Mouse (Mus musculus): ENCODE measurements around the gene Znrf3.
"Not testable (repeated sequence)": the region's sequence is repeated elsewhere in the genome, so short reads cannot be mapped to it uniquely, and the experiment has no call there.

Gene Znrf3

DNA sequence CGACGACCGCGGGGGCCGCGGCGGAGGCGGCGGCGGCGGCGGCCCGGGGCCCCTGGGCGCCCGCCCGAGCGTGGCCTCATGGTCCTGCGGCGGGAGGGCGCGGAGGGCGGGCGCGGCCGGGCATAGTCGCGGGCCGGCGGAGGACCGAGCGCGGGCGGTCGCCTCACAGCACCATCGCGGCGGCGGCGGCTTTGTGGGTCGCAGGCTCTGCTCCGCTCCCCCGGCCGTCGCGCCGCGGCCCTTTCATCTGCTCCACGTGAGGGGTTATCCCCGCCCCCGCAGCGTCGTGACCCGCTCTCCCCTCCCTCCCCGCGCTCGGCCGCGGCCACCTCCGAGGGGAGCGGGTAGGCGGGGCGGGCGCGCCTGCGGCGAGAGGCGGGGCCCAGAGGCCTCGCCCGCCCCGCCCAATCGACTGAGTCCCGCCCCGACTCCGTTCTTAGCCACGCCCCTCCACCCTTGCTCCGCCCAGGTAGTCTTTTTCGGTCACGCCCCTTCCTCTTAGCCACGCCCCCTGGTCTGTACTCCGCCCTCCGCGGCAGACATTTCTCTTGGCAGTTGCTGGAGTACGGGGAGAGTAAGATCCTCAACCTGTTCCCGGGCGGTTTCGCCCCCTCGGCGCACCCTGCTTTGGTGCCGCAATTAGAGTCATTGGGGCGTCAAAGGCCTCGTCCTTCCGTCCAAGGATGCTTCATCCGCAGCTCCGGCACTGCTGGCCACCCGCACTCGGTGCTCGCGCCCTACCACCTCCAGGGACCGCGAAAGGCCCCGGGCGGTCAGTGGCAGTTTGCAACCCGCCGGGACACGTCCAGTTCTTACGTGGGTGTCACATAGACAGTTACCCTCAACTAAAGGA lies at the start of gene Znrf3:
Gene Znrf3 (minus strand): TSS at position 249 of the 853 bp plus-strand sequence.
- H3K27me3 ChIP-seq (ENCODE audit: insufficient read depth, low read length), result peaks cover 36% of the 10 kb centered on the region
- H3K4me1 ChIP-seq (replicated peaks; ENCODE audit: low read depth, low read length), result peaks cover 27% of the 10 kb centered on the region
- no peaks in the 10 kb centered on the region for H3K36me3 ChIP-seq (ENCODE audit: insufficient read depth, low read length)
- peak within 1 kb of the TSS; percentile 85 for H3K4me3 ChIP-seq (replicated peaks; ENCODE audit: low read length)
- TF ChIP-seq CTCF (conservative IDR thresholded peaks at IDR 0.05; ENCODE audit: low read length) (no peak), POU5F1 (IDR thresholded peaks at IDR 0.05; ENCODE audit: borderline replicate concordance, low read length) (no peak), NANOG (IDR thresholded peaks at IDR 0.05; ENCODE audit: borderline replicate concordance, low read length) (no peak)
- no peaks in the 10 kb centered on the region for H3K9me3 ChIP-seq (ENCODE audit: low read length)

DNA sequence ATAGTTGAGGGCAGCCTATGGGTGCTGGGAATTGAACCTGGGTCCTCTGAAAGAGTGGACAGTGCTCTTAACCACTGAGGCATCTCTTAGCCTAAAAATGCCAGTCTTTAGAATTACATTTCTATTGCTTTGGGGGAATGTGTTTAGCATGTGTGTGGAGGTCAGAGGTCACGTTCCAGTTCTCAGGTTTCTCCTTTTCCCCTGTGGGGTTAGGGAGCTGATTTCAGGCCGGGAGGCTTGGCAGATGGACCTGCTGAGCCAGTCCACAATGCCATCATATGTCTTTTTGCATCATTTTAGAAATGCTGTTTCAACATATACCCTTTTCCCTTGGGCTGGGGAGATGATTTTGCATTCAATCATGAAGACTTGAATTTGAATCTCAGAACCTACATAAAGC lies 49.2 kb upstream of the Znrf3 start:
- TF ChIP-seq NANOG (IDR thresholded peaks at IDR 0.05; ENCODE audit: borderline replicate concordance, low read length), result no peak
- TF ChIP-seq CTCF (conservative IDR thresholded peaks at IDR 0.05; ENCODE audit: low read length), result no peak
- no peak for TF ChIP-seq POU5F1 (IDR thresholded peaks at IDR 0.05; ENCODE audit: borderline replicate concordance, low read length)
- Histone ChIP-seq H3K4me3 (replicated peaks; ENCODE audit: low read length) (peak overlapping the region; percentile 70), H3K9me3 (ENCODE audit: low read length) (no peaks in the 10 kb centered on the region), H3K27me3 (ENCODE audit: insufficient read depth, low read length) (no peaks in the 10 kb centered on the region), H3K36me3 (ENCODE audit: insufficient read depth, low read length) (peaks cover 6% of the 10 kb centered on the region), H3K4me1 (replicated peaks; ENCODE audit: low read depth, low read length) (peaks cover 83% of the 10 kb centered on the region)

DNA sequence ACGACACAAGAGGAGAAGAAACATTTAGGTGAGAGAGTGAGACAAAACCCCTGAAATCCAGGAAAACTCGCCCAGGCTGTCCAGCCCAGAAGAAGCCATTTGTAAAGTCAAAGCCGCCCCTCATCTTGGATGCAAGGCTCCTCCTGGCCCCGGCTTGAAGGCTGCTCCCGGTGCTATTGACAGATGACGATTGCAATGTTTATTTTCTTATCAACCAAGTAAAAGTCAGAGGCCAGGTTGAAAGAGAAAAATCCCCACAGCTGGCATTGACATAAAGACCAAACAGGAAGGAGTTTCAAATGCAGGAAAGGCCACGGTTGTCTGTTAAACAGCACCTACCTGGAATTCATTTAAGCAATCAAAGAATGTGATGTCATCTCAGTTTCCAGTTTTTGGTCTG lies 47.3 kb upstream of the Znrf3 start:
- no peak for TF ChIP-seq POU5F1 (IDR thresholded peaks at IDR 0.05; ENCODE audit: borderline replicate concordance, low read length)
- TF ChIP-seq CTCF (conservative IDR thresholded peaks at IDR 0.05; ENCODE audit: low read length), result no peak
- TF ChIP-seq NANOG (IDR thresholded peaks at IDR 0.05; ENCODE audit: borderline replicate concordance, low read length), result no peak
- H3K27me3 ChIP-seq (ENCODE audit: insufficient read depth, low read length), result no peaks in the 10 kb centered on the region

DNA sequence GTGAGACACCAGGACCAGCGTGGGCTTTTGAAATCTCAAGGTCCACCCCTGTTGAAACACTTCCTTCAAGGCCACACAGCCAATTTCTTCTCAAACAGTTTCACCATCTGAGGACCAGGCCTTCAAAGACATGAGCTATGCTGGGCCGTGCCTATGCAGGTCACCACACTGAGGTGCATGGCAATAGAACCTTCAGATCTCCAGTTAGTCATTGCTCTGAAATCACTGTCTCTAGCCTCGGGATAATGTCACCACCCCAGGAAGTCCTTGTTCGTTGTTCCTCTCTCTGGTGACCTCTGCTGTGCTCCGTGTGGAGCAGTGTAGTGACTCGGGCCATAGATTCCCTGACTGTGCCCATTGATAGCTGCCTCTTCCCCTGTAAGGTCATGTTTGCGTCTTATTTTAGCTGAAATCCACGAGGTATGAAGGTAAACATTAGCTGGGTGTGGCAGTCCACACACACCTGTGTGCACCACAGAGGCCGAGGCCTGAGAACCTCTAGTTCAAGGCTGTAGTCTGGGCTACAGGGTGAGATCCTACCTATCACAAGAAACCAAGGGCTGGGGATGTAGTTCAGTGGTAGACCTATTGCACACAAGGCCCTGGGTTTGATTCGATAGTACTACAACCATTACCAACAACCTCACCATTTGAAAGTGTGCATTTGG lies 46.5 kb upstream of the Znrf3 start:
- no peaks in the 10 kb centered on the region for H3K27me3 ChIP-seq (ENCODE audit: insufficient read depth, low read length)
- TF ChIP-seq NANOG (IDR thresholded peaks at IDR 0.05; ENCODE audit: borderline replicate concordance, low read length), result no peak
- no peak for TF ChIP-seq CTCF (conservative IDR thresholded peaks at IDR 0.05; ENCODE audit: low read length)
- no peak for TF ChIP-seq POU5F1 (IDR thresholded peaks at IDR 0.05; ENCODE audit: borderline replicate concordance, low read length)
- H3K36me3 ChIP-seq (ENCODE audit: insufficient read depth, low read length), result peaks cover 10% of the 10 kb centered on the region
- no peaks in the 10 kb centered on the region for H3K9me3 ChIP-seq (ENCODE audit: low read length)
- H3K4me3 ChIP-seq (replicated peaks; ENCODE audit: low read length), result no peak overlapping the region
- peaks cover 80% of the 10 kb centered on the region for H3K4me1 ChIP-seq (replicated peaks; ENCODE audit: low read depth, low read length)

More for the DNA sequence above, 47.3 kb upstream of the Znrf3 start:
- Histone ChIP-seq H3K4me1 (replicated peaks; ENCODE audit: low read depth, low read length) (peaks cover 80% of the 10 kb centered on the region), H3K36me3 (ENCODE audit: insufficient read depth, low read length) (peaks cover 10% of the 10 kb centered on the region), H3K9me3 (ENCODE audit: low read length) (no peaks in the 10 kb centered on the region), H3K4me3 (replicated peaks; ENCODE audit: low read length) (no peak overlapping the region)

DNA sequence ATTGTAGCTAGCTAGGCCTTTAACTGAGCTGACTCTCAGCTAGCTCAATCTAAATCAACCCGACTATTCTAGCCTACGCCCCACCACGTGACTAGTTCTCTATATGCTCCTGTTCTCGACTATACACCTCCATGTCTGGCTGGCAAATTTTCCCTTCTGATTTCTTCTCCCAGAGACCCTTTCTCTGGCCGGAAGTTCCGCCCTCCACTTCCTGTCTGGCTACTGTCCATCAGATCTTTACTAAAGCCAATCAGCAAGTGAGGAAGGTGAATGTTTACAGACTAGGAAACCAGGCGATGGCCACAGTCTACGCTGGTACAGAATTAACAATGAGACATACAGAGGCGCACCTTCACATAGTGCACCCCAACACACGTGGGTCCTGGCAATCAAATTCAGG lies 44.8 kb upstream of the Znrf3 start:
- H3K36me3 ChIP-seq (ENCODE audit: insufficient read depth, low read length); H3K9me3 ChIP-seq (ENCODE audit: low read length); H3K27me3 ChIP-seq (ENCODE audit: insufficient read depth, low read length): not testable (repeated sequence)
- Histone ChIP-seq H3K4me1 (replicated peaks; ENCODE audit: low read depth, low read length) (peaks cover 78% of the 10 kb centered on the region), H3K4me3 (replicated peaks; ENCODE audit: low read length) (peak overlapping the region; percentile 37)

DNA sequence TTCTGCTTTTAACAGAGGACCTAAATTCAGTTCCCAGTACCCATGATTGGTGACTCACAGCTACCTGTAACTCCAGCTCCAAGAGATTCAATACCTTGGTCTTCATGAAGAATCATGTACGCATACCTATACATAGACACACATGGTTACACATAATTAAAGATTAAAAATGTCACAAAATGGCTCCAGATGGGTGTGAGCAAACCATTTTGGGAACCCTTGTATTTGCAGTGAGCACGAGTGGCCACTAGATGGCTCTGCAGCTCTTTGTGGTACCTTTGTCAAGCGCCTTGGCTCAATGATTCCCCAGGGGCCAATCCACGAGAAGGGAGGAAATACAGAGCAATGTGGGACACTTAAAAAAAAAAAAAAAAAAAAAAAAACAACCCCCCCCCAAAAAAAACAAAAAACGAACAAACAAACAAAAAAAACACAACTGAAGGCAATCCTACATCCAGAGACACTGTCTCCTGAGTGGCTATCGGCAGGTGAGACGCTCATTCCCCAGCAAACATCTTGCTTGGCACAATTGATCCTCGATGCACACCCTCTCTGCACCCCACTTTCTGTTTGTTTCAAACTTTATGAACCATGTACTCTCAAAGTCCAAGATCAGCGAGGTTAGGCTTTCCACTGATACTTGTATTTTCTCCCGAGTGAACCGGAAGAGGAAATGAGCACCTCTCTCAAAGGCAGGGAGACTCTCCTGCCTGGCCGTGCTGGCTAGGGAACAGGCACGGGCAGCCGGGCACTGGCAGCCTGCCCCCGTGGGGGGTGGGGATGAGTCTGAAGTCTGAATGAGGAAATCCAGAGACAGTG lies 40.8 kb upstream of the Znrf3 start:
- peak overlapping the region; percentile 76 for H3K4me3 ChIP-seq (replicated peaks; ENCODE audit: low read length)
- TF ChIP-seq POU5F1 (IDR thresholded peaks at IDR 0.05; ENCODE audit: borderline replicate concordance, low read length) (no peak), CTCF (conservative IDR thresholded peaks at IDR 0.05; ENCODE audit: low read length) (peak; percentile 94)
- H3K4me1 ChIP-seq (replicated peaks; ENCODE audit: low read depth, low read length), result peaks cover 82% of the 10 kb centered on the region
- no peaks in the 10 kb centered on the region for H3K27me3 ChIP-seq (ENCODE audit: insufficient read depth, low read length)
- no peaks in the 10 kb centered on the region for H3K9me3 ChIP-seq (ENCODE audit: low read length)
- H3K36me3 ChIP-seq (ENCODE audit: insufficient read depth, low read length), result 0 out of 2 replicates have a peak, but pooled peaks cover 4% of the 10 kb centered on the region

DNA sequence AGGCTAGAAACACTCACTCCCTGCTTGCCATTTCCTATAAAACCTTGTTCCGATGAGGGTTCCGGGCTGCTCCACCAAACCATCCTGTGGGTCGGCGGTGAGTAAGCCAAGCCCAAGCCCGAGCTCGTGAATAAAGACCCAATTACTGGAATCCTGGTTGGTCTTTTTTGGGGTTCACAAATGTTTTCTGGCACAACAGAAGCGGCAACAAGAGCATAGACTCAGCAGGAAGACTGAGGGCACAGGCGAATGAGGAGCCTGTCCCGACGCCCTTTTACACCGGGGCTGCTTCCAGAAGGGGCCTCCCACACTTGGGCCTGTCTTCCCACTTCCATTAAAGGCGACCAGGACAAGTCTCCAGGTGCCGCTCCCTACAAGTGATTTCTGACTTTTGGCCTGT lies 37.9 kb upstream of the Znrf3 start:
- H3K9me3 ChIP-seq (ENCODE audit: low read length), result no peaks in the 10 kb centered on the region
- H3K4me1 ChIP-seq (replicated peaks; ENCODE audit: low read depth, low read length), result peaks cover 76% of the 10 kb centered on the region
- TF ChIP-seq POU5F1 (IDR thresholded peaks at IDR 0.05; ENCODE audit: borderline replicate concordance, low read length) (no peak), NANOG (IDR thresholded peaks at IDR 0.05; ENCODE audit: borderline replicate concordance, low read length) (no peak), CTCF (conservative IDR thresholded peaks at IDR 0.05; ENCODE audit: low read length) (no peak)

DNA sequence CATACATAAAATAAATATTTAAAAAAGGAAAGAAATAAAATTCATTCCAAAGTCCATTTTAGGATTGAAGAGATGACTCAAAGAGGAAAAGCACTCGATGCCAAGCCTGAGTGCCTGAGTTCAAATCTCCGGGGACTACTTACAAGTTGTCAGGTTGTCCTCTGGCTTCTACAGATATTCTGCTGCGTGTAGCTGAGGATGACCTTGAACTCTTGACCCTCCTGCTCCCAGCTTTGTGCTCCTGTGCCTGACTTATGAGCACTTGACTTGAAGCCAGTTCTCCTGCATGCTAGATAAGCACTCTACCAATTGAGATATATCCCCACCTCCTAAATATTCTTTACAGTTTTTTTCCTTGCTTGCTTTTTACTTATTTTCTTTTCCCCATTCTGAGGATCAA lies 34.2 kb upstream of the Znrf3 start:
- Histone ChIP-seq H3K36me3 (ENCODE audit: insufficient read depth, low read length) (peaks cover 27% of the 10 kb centered on the region), H3K27me3 (ENCODE audit: insufficient read depth, low read length) (no peaks in the 10 kb centered on the region), H3K9me3 (ENCODE audit: low read length) (no peaks in the 10 kb centered on the region), H3K4me1 (replicated peaks; ENCODE audit: low read depth, low read length) (peaks cover 77% of the 10 kb centered on the region), H3K4me3 (replicated peaks; ENCODE audit: low read length) (peak overlapping the region; percentile 84; the same call in 1 of the 2 replicates)
- TF ChIP-seq CTCF (conservative IDR thresholded peaks at IDR 0.05; ENCODE audit: low read length) (no peak), NANOG (IDR thresholded peaks at IDR 0.05; ENCODE audit: borderline replicate concordance, low read length) (no peak), POU5F1 (IDR thresholded peaks at IDR 0.05; ENCODE audit: borderline replicate concordance, low read length) (no peak)

More for the DNA sequence above, 37.9 kb upstream of the Znrf3 start:
- no peaks in the 10 kb centered on the region for H3K27me3 ChIP-seq (ENCODE audit: insufficient read depth, low read length)
- peak overlapping the region; percentile 53 for H3K4me3 ChIP-seq (replicated peaks; ENCODE audit: low read length)
- H3K36me3 ChIP-seq (ENCODE audit: insufficient read depth, low read length), result no peaks in the 10 kb centered on the region

Data from E14TG2a.4 (cell line).